Mouse (Mus musculus): Measurements from ENCODE around the gene Wrap53. TPM values are rescaled to one million over a fixed set of nuclear protein-coding genes. Genes with fewer than 3 reads are reported as not detected.
"Not testable (repeated sequence)": the region's sequence is repeated elsewhere in the genome, so short reads cannot be mapped to it uniquely, and the experiment has no call there.

Gene Wrap53
- polyA plus RNA-seq, 1 experiment, result 9.5 TPM

- no peak overlapping the region for H3K4me3 ChIP-seq (ENCODE audit: control insufficient read depth, low read depth, low read length)
- H3K27me3 ChIP-seq (ENCODE audit: control insufficient read depth, insufficient read depth, low read length), result no peaks in the 10 kb centered on the region
- no peak overlapping the region; the same call in 1 of the 2 replicates for H3K27ac ChIP-seq (ENCODE audit: control insufficient read depth, insufficient read depth, low read depth, low read length)
- TF ChIP-seq CTCF (IDR thresholded peaks at IDR 0.05; ENCODE audit: control insufficient read depth, insufficient read depth, insufficient replicate concordance, low read depth, low read length) (no peak), POLR2A (IDR thresholded peaks at IDR 0.05; ENCODE audit: control insufficient read depth, low read depth, low read length) (no peak)
- no peaks in the 10 kb centered on the region for H3K36me3 ChIP-seq (ENCODE audit: control insufficient read depth, insufficient read depth, low read length)
- H3K4me1 ChIP-seq (ENCODE audit: control insufficient read depth, insufficient read depth, low read length), result peaks cover 16% of the 10 kb centered on the region
Measured at GRCm38 (mm10) chr11:69620394-69621081, 40.5 kb upstream of the Wrap53 start.

- H3K27me3 ChIP-seq (ENCODE audit: control insufficient read depth, insufficient read depth, low read length), result no peaks in the 10 kb centered on the region
- no peak within 1 kb of the TSS for H3K4me3 ChIP-seq (ENCODE audit: control insufficient read depth, low read depth, low read length)
- H3K36me3 ChIP-seq (ENCODE audit: control insufficient read depth, insufficient read depth, low read length), result no peaks in the 10 kb centered on the region
- H3K4me1 ChIP-seq (ENCODE audit: control insufficient read depth, insufficient read depth, low read length), result peaks cover 24% of the 10 kb centered on the region
- TF ChIP-seq POLR2A (IDR thresholded peaks at IDR 0.05; ENCODE audit: control insufficient read depth, low read depth, low read length) (no peak), CTCF (IDR thresholded peaks at IDR 0.05; ENCODE audit: control insufficient read depth, insufficient read depth, insufficient replicate concordance, low read depth, low read length) (no peak)
- H3K27ac ChIP-seq (ENCODE audit: control insufficient read depth, insufficient read depth, low read depth, low read length), result peak within 1 kb of the TSS; percentile 44
Measured at GRCm38 (mm10) chr11:69617805-69618204, 37.8 kb upstream of the Wrap53 start, which contains the start of gene Shbg. Gene Shbg, minus strand, starts transcription at chr11:69617905.

- Histone ChIP-seq H3K4me1 (ENCODE audit: control insufficient read depth, insufficient read depth, low read length) (peaks cover 14% of the 10 kb centered on the region), H3K4me3 (ENCODE audit: control insufficient read depth, low read depth, low read length) (no peak overlapping the region), H3K27me3 (ENCODE audit: control insufficient read depth, insufficient read depth, low read length) (no peaks in the 10 kb centered on the region), H3K27ac (ENCODE audit: control insufficient read depth, insufficient read depth, low read depth, low read length) (peak overlapping the region; percentile 27; the same call in 1 of the 2 replicates), H3K36me3 (ENCODE audit: control insufficient read depth, insufficient read depth, low read length) (no peaks in the 10 kb centered on the region)
- TF ChIP-seq POLR2A (IDR thresholded peaks at IDR 0.05; ENCODE audit: control insufficient read depth, low read depth, low read length), result no peak
- TF ChIP-seq CTCF (IDR thresholded peaks at IDR 0.05; ENCODE audit: control insufficient read depth, insufficient read depth, insufficient replicate concordance, low read depth, low read length), result no peak
Measured at GRCm38 (mm10) chr11:69616781-69617180, 36.7 kb upstream of the Wrap53 start.

- H3K27ac ChIP-seq (ENCODE audit: control insufficient read depth, insufficient read depth, low read depth, low read length); H3K36me3 ChIP-seq (ENCODE audit: control insufficient read depth, insufficient read depth, low read length); H3K27me3 ChIP-seq (ENCODE audit: control insufficient read depth, insufficient read depth, low read length): not testable (repeated sequence)
- H3K4me1 ChIP-seq (ENCODE audit: control insufficient read depth, insufficient read depth, low read length), result peaks cover 11% of the 10 kb centered on the region
- H3K4me3 ChIP-seq (ENCODE audit: control insufficient read depth, low read depth, low read length), result peak overlapping the region; percentile 40
Measured at GRCm38 (mm10) chr11:69614257-69614588, 34.2 kb upstream of the Wrap53 start.

- peaks cover 11% of the 10 kb centered on the region for H3K4me1 ChIP-seq (ENCODE audit: control insufficient read depth, insufficient read depth, low read length)
Measured at GRCm38 (mm10) chr11:69613553-69614256, 33.6 kb upstream of the Wrap53 start.

GRCm38 (mm10) chr11:69610899-69611298 lies 30.8 kb upstream of the Wrap53 start:
- Histone ChIP-seq H3K27ac (ENCODE audit: control insufficient read depth, insufficient read depth, low read depth, low read length) (no peak overlapping the region), H3K27me3 (ENCODE audit: control insufficient read depth, insufficient read depth, low read length) (no peaks in the 10 kb centered on the region), H3K36me3 (ENCODE audit: control insufficient read depth, insufficient read depth, low read length) (no peaks in the 10 kb centered on the region), H3K4me3 (ENCODE audit: control insufficient read depth, low read depth, low read length) (no peak overlapping the region), H3K4me1 (ENCODE audit: control insufficient read depth, insufficient read depth, low read length) (peaks cover 13% of the 10 kb centered on the region)
- TF ChIP-seq CTCF (IDR thresholded peaks at IDR 0.05; ENCODE audit: control insufficient read depth, insufficient read depth, insufficient replicate concordance, low read depth, low read length) (no peak), POLR2A (IDR thresholded peaks at IDR 0.05; ENCODE audit: control insufficient read depth, low read depth, low read length) (no peak)

More at GRCm38 (mm10) chr11:69613553-69614256, 33.6 kb upstream of the Wrap53 start:
- Histone ChIP-seq H3K27me3 (ENCODE audit: control insufficient read depth, insufficient read depth, low read length) (no peaks in the 10 kb centered on the region), H3K36me3 (ENCODE audit: control insufficient read depth, insufficient read depth, low read length) (no peaks in the 10 kb centered on the region), H3K4me3 (ENCODE audit: control insufficient read depth, low read depth, low read length) (peak overlapping the region; percentile 42), H3K27ac (ENCODE audit: control insufficient read depth, insufficient read depth, low read depth, low read length) (peak overlapping the region; percentile 64)
- TF ChIP-seq POLR2A (IDR thresholded peaks at IDR 0.05; ENCODE audit: control insufficient read depth, low read depth, low read length) (no peak), CTCF (IDR thresholded peaks at IDR 0.05; ENCODE audit: control insufficient read depth, insufficient read depth, insufficient replicate concordance, low read depth, low read length) (peak; percentile 76; the same call in 1 of the 2 replicates)

GRCm38 (mm10) chr11:69609416-69609815 lies 29.4 kb upstream of the Wrap53 start:
- no peak overlapping the region for H3K4me3 ChIP-seq (ENCODE audit: control insufficient read depth, low read depth, low read length)
- TF ChIP-seq POLR2A (IDR thresholded peaks at IDR 0.05; ENCODE audit: control insufficient read depth, low read depth, low read length), result no peak
- no peak for TF ChIP-seq CTCF (IDR thresholded peaks at IDR 0.05; ENCODE audit: control insufficient read depth, insufficient read depth, insufficient replicate concordance, low read depth, low read length)
- H3K27ac ChIP-seq (ENCODE audit: control insufficient read depth, insufficient read depth, low read depth, low read length), result no peak overlapping the region
- H3K4me1 ChIP-seq (ENCODE audit: control insufficient read depth, insufficient read depth, low read length), result peaks cover 25% of the 10 kb centered on the region
- H3K27me3 ChIP-seq (ENCODE audit: control insufficient read depth, insufficient read depth, low read length), result no peaks in the 10 kb centered on the region
- no peaks in the 10 kb centered on the region for H3K36me3 ChIP-seq (ENCODE audit: control insufficient read depth, insufficient read depth, low read length)
